Mouse (Mus musculus) bone marrow, adult 2 months (tissue): ENCODE measurements around the gene Pdx1.

ENCODE experiments used
- CTCF ChIP-seq: fragments of 200-500 bp; IDR thresholded peaks from 2 replicates; pipeline ENCODE4 v1.5.1; 2011; ENCODE audit warnings: low read length, control low read depth; ENCODE audit not compliant: control insufficient read depth, insufficient read depth
- POLR2A ChIP-seq: fragments of 200-500 bp; IDR thresholded peaks from 2 replicates; pipeline ENCODE4 v1.6.1; 2011; ENCODE audit warnings: low read depth, mild to moderate bottlenecking, control low read depth, low read length, borderline replicate concordance; ENCODE audit not compliant: control insufficient read depth

DNA sequence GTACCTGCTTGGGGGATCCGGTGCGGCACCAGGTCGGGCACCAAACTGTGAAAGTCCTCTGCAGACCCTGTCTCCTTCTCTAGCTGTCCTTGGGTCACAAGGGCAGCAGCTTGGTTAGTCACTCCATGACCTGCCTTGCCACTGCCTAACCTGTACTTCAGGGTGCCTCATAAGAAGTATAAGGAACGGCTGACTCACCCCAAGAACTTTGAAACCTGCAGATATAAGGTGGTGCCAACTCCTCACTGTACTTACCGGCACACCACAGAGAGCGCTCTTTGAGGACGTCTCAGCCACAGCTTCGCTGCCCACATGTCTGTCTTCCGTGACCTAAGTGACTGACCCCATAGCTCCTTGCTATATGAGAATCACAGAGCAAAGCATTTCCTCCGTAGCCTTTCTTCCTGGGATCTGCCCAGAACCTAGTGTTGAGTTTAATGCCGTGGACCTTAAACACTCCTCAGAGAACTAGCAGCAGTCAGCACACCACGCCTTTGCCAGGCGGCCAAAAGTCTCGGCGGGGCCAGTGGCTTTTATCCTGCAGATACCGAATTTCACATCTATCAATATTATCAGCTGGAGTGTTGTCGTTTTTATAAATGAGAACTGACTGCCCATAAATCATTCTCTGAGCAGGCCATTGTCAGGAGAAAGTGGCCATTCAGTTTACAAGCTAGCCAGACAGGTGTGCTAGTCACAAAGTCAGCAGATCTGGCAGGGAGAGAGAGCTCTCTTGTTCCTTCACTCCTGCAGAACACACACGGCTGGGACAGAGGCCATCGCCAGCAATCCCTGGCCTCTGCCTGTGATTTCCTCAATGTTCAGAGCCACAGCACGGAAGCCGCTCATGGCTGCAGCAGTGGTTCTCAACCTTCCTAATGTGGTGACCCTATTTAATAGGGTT lies 34.1 kb upstream of the Pdx1 start:
- no peak for TF ChIP-seq CTCF
- TF ChIP-seq POLR2A, result no peak
